Mouse (Mus musculus) hindbrain, embryonic 11.5 days (tissue): ENCODE results near the gene Ppp4r3b. TPM values are rescaled to one million over a fixed set of nuclear protein-coding genes. Genes with fewer than 3 reads are reported as not detected.

Experiments used
- ATAC-seq: fragments of 200-750 bp; cut with Nextera tagmentation; 2 replicates; pipeline ENCODE4 v1.8.0; 2017; ENCODE audit warnings: mild to moderate bottlenecking, moderate TSS enrichment, moderate library complexity; ENCODE audit not compliant: low FRiP score
- DNase-seq: peaks from one replicate; pipeline ENCODE4 v3.0.0-alpha.2; 2015; ENCODE audit warnings: low spot score
- H3K27ac ChIP-seq: fragments of 300-500 bp; sonication (generic); 2 replicates; pipeline ENCODE4 v1.5.1; 2014; ENCODE audit warnings: mild to moderate bottlenecking, low read depth, low read length
- H3K27me3 ChIP-seq: fragments of 300-500 bp; sonication (generic); 2 replicates; pipeline ENCODE4 v1.6.1; 2014; ENCODE audit warnings: mild to moderate bottlenecking, low read length, moderate library complexity, mixed read lengths; ENCODE audit not compliant: control insufficient read depth, insufficient read depth
- H3K36me3 ChIP-seq: fragments of 300-500 bp; sonication (generic); 2 replicates; pipeline ENCODE4 v1.6.1; 2014; ENCODE audit warnings: mild to moderate bottlenecking, low read length, moderate library complexity, mixed read lengths; ENCODE audit not compliant: control insufficient read depth, insufficient read depth
- H3K4me1 ChIP-seq: fragments of 300-500 bp; sonication (generic); replicated peaks from 2 replicates; pipeline ENCODE4 v1.6.1; 2014; ENCODE audit warnings: low read length, mixed read lengths; ENCODE audit not compliant: control insufficient read depth, insufficient read depth
- H3K4me2 ChIP-seq: fragments of 300-500 bp; sonication (generic); replicated peaks from 2 replicates; pipeline ENCODE4 v1.6.1; 2014; ENCODE audit warnings: mild to moderate bottlenecking, low read depth, low read length
- H3K4me3 ChIP-seq: fragments of 300-500 bp; sonication (generic); 2 replicates; pipeline ENCODE4 v1.5.1; 2014; ENCODE audit warnings: low read depth, low read length
- H3K9ac ChIP-seq: fragments of 300-500 bp; sonication (generic); 2 replicates; pipeline ENCODE4 v1.6.1; 2014; ENCODE audit warnings: low read depth, low read length
- H3K9me3 ChIP-seq: fragments of 300-500 bp; sonication (generic); 2 replicates; pipeline ENCODE4 v1.6.1; 2016; ENCODE audit warnings: low read length; ENCODE audit not compliant: control insufficient read depth
- WGBS: fragments of 180-500 bp; shearing (Covaris S2); extraction: QIAGEN DNeasy Blood & Tissue Kit; methylation state at CpG from one replicate; pipeline ENCODE4 v1.1.7; 2014; 5-methylcytosine and 5-hydroxymethylcytosine counted together
- polyA plus RNA-seq: library from polyadenylated mRNA; unstranded; fragments of >200 nt; fragmentation: Nextera tagmentation; extraction: Ambion mirVana; gene quantifications from 2 replicates; pipeline ENCODE4 v1.2.1, GENCODE M21; 2014

The Ppp4r3b gene
- 102 and 105 TPM in 2 replicates for polyA plus RNA-seq

DNA sequence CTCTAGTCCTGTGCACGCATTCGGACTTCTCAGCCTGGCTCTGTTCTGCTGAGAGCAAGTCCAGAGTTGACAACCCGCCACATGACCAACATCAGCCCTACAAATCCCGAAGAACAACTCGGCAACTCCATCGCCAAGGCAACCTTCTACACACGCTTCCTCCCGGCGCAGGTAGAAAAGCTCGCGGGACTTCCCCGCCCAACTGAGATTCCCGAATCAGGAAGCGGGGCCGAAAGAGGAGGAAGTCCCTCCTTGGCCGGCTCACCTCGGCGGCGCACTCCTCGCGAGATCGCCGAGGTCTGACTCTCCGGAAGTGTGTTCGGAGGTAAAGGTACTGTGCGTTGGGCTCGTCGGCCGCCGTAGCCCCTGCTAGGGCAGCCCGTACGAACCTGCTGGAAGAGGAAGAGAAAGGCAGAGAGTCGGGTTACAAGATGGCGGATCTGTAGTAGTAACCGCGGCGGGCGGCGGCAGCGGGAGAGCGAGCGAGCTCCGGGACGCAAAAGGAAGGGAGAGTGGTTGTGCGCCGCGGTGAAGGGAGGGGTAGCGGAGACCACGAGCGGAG, at the start of gene Ppp4r3b:
Gene Ppp4r3b (plus strand): TSS at position 328 of the 562 bp plus-strand sequence.
- H3K27me3 ChIP-seq, result no peaks in the 10 kb centered on the region
- ATAC-seq, result peak; percentile 98
- H3K36me3 ChIP-seq, result no peaks in the 10 kb centered on the region
- peak; percentile 97 for DNase-seq
- WGBS, result under 1% methylated on average over 45 of the region's 50 CpGs
- H3K27ac ChIP-seq, result peak within 1 kb of the TSS; percentile 96
- H3K4me2 ChIP-seq, result peak within 1 kb of the TSS; percentile 82
- peak within 1 kb of the TSS; percentile 89 for H3K4me3 ChIP-seq
- H3K9me3 ChIP-seq, result no peaks in the 10 kb centered on the region
- H3K9ac ChIP-seq, result peak within 1 kb of the TSS; percentile 99
- H3K4me1 ChIP-seq, result 0 out of 2 replicates have a peak, but pooled peaks cover 3% of the 10 kb centered on the region

DNA sequence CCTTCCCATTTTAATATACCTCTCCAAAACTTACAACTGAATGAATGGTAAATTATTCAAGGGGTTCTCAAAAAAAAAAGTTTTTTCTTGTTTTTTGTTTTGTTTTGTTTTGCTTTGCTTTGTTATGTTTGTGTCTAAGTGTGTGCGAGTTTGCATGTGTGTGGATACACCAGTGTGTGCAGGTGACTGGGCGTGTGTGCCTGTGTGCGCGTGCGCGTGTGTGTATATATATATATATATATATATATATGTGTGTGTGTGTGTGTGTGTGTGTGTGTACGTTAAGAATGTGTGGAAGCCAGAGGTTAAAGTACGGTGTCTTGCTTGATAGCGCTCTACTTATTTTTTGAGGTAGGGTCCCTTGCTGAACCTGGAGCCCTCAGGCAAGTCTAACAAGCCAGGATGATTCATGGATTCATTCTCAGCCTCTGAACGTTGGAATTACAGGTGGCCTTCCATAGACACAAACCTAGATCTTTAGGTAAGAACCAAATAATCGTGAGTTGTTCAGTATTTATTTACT, 42.8 kb upstream of the Ppp4r3b start:
- 65% methylated on average over 11 of the region's 11 CpGs for whole genome bisulfite sequencing
- DNase-seq, result no peak

DNA sequence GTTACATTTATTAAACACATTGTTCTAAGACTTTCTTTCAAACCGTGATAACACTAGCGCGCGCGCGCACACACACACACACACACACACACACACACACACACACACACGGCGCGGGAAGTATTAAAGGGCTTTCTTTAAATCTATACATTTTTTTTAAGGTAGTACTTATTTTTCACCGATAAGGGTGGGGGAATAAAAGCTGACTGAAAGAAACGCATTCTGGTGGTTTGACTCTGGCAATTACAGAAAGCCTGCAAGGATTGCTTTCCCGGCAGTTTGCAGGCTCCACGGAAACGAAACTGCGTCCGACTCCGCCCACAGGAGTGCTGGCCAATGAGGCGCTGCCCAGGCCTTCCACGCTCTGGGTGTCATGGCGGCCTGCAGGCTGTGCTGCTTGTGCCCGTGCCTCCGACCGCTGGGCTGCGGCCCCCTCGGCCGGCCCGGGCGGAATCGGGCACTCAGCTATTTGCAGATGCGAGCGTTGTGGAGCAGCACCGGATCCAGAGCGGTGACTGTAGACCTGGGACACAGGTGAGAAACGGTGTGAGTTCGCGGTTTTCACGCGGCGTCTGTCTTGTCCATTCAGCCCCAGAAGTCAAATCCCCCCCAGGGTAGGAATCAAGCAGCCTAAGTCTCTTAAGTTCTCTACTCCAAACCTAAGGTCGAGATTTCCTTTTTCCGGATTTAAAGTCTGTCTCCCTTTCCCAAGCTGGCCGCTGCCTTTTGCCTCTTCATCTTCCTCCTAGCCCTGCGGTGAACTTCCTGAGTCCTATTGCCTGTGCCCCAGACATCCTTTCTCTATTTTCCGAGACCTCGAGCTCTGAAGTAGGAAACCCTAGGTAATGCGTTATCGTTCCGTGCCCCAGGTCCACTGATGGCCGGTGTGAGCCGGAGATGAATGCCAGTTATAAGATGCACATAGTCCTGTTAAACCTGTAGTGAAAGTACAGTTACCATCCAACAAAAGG, 42.0 kb upstream of the Ppp4r3b start, which contains the start of gene Pnpt1:
Gene Pnpt1 (plus strand): TSS at position 360 of the 971 bp plus-strand sequence.
- Histone ChIP-seq H3K9me3 (no peaks in the 10 kb centered on the region), H3K4me2 (peak within 1 kb of the TSS; percentile 79), H3K36me3 (no peaks in the 10 kb centered on the region), H3K4me3 (peak within 1 kb of the TSS; percentile 87), H3K4me1 (no peaks in the 10 kb centered on the region), H3K27ac (peak within 1 kb of the TSS; percentile 53; the same call in 1 of the 2 replicates), H3K9ac (peak within 1 kb of the TSS; percentile 80), H3K27me3 (no peaks in the 10 kb centered on the region)
- WGBS, result 7% methylated on average over 50 of the region's 50 CpGs
- ATAC-seq, result peak; percentile 100
- DNase-seq, result peak; percentile 90

More for the DNA sequence above, 42.8 kb upstream of the Ppp4r3b start:
- Histone ChIP-seq H3K27me3 (no peaks in the 10 kb centered on the region), H3K9me3 (no peaks in the 10 kb centered on the region), H3K4me2 (peak overlapping the region; percentile 31), H3K27ac (no peak overlapping the region), H3K36me3 (no peaks in the 10 kb centered on the region), H3K9ac (peak overlapping the region; percentile 80; the same call in 1 of the 2 replicates), H3K4me3 (peak overlapping the region; percentile 87), H3K4me1 (no peaks in the 10 kb centered on the region)
- ATAC-seq, result peak; percentile 73

DNA sequence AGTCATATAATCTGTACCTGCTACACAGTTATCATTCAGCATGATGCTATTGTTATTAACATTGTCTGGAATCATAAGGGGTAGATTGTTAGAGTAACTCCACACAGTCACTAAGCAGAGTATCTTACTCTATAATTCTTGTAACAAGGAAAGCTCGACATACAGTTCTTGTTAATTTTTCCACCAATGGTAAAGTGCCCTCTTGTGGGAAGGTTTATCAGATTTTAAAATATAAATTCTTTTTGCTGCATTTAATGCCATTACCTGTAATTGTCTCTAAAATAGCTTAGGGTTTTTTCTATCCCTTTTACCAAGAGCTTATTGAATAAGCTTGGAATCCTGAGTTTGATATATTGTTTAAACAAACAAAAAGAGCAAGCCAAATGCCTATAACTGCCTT, 32.0 kb upstream of the Ppp4r3b start:
- H3K4me1 ChIP-seq, result no peaks in the 10 kb centered on the region
- no peak for DNase-seq

DNA sequence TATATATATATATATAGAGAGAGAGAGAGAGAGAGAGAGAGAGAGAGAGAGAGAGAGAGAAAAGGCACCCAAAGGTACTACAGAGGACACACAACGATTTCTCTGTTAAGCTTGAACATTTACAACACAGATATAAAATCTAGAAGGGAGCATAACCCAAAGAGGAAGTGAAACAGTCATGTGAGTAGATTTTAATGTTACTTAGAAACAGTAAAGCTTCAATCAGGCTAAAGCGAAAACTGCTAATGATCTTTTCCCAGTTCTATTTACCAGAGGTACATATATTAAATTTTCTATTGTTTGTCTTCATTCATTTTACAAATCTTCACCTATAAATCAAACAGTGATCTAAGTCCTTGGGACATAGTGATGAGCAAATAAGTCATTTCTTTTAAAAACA, 23.8 kb upstream of the Ppp4r3b start:
- ATAC-seq, result no peak
- Histone ChIP-seq H3K27me3 (no peaks in the 10 kb centered on the region), H3K9me3 (no peaks in the 10 kb centered on the region), H3K9ac (no peak overlapping the region), H3K4me2 (no peak overlapping the region), H3K36me3 (no peaks in the 10 kb centered on the region), H3K27ac (no peak overlapping the region), H3K4me3 (no peak overlapping the region), H3K4me1 (no peaks in the 10 kb centered on the region)
- no peak for DNase-seq
- WGBS, result 88% methylated on average over 2 of the region's 2 CpGs

More for the DNA sequence above, 32.0 kb upstream of the Ppp4r3b start:
- Histone ChIP-seq H3K27ac (no peak overlapping the region), H3K9me3 (no peaks in the 10 kb centered on the region), H3K4me2 (no peak overlapping the region), H3K4me3 (no peak overlapping the region), H3K9ac (no peak overlapping the region), H3K36me3 (0 out of 2 replicates have a peak, but pooled peaks cover 2% of the 10 kb centered on the region), H3K27me3 (no peaks in the 10 kb centered on the region)
- ATAC-seq, result no peak
- WGBS, result 77% methylated on average over 1 of the region's 1 CpGs

DNA sequence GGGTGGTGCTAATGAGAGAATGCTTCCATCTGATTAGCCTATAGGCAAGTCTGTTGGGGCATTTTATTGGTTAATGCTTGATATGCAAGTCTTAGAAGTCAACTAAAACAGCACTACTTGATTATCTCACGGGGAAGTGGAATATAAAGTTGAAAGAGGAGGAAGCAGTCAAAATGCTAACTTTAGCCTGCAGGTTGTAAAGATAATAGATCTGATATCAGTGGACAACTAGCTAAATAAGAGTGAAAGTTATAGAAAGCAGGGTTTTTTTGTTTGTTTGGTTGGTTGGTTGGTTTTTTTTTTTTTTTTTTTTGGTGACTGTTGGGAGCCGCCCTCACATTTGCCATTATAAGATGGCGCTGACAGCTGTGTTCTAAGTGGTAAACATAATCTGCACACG, 9.1 kb upstream of the Ppp4r3b start:
- DNase-seq (no peak), ATAC-seq (no peak)
- Histone ChIP-seq H3K27me3 (no peaks in the 10 kb centered on the region), H3K9ac (no peak overlapping the region), H3K4me1 (no peaks in the 10 kb centered on the region), H3K4me2 (no peak overlapping the region), H3K36me3 (no peaks in the 10 kb centered on the region), H3K4me3 (no peak overlapping the region), H3K27ac (no peak overlapping the region), H3K9me3 (no peaks in the 10 kb centered on the region)
- WGBS, result 96% methylated on average over 4 of the region's 4 CpGs

DNA sequence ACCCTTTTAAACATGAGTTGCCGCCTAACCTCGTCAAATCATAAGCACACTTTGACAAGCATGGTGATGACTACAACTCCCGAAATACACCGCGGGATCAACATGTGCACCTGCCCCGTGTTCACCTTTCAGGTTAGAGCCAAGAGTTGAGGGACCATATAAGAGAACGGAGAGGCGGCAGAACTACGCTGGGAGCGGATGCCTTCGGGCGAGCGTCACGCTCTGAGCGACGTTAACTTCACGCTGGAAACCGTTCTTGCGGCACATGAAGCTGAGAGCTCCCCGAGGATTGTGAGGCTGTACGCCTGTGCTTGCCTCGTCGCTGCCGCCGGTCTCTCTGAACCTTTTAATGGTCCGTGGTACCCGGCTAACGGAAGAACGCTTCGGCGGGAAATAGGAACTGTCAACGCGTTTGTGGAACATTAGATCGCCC, 715 bp upstream of the Ppp4r3b start:
- Histone ChIP-seq H3K27ac (peak overlapping the region; percentile 96; the same call in 1 of the 2 replicates), H3K4me3 (peak overlapping the region; percentile 89), H3K36me3 (no peaks in the 10 kb centered on the region), H3K4me1 (0 out of 2 replicates have a peak, but pooled peaks cover 3% of the 10 kb centered on the region), H3K27me3 (no peaks in the 10 kb centered on the region), H3K9ac (peak overlapping the region; percentile 99), H3K9me3 (no peaks in the 10 kb centered on the region), H3K4me2 (peak overlapping the region; percentile 82)
- DNase-seq (peak; percentile 40), ATAC-seq (peak; percentile 25)
- WGBS, result under 1% methylated on average over 34 of the region's 34 CpGs

DNA sequence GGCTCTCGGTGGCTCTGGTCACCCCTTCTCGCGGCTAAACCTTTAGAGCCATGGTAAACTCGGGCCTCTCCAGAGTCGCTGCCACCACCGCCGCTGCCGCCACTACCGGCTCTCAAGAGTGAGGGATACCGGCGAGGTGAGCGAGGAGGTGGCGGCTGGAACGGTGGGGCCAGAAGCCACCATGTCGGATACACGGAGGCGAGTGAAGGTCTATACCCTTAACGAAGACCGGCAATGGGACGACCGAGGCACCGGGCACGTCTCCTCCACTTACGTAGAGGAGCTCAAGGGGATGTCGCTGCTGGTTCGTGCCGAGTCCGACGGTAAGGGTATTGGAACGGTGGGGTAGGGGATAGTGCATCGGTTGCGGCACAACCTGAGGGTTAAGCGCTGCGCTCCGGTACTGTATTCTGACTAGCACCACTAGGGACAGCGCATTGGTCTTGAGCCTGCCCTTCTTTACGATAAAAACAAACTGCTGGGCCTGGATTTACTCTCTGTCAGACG, 488 bp downstream of the Ppp4r3b start:
- Histone ChIP-seq H3K4me2 (peak overlapping the region; percentile 82), H3K27ac (peak overlapping the region; percentile 96), H3K9me3 (no peaks in the 10 kb centered on the region), H3K4me3 (peak overlapping the region; percentile 89), H3K36me3 (no peaks in the 10 kb centered on the region), H3K9ac (peak overlapping the region; percentile 99), H3K4me1 (0 out of 2 replicates have a peak, but pooled peaks cover 3% of the 10 kb centered on the region), H3K27me3 (no peaks in the 10 kb centered on the region)
- WGBS, result 0% methylated on average over 38 of the region's 38 CpGs
- DNase-seq (peak; percentile 78), ATAC-seq (peak; percentile 84)
